Mouse (Mus musculus) midbrain, embryonic 15.5 days (tissue): Measurements from ENCODE around the gene 1600012H06Rik. TPM values are rescaled to one million over a fixed set of nuclear protein-coding genes. Genes with fewer than 3 reads are reported as not detected.
"Not testable (repeated sequence)": the region's sequence is repeated elsewhere in the genome, so short reads cannot be mapped to it uniquely, and the experiment has no call there.

Experiments used
- ATAC-seq: fragments of 200-750 bp; cut with Nextera tagmentation; replicated peaks from 2 replicates; pipeline ENCODE4 v1.8.0; 2017; ENCODE audit warnings: moderate TSS enrichment
- H3K27ac ChIP-seq: fragments of 300-500 bp; sonication (generic); 2 replicates; pipeline ENCODE4 v1.5.1; 2015; ENCODE audit warnings: mild to moderate bottlenecking, inconsistent platforms
- H3K27me3 ChIP-seq: fragments of 300-500 bp; sonication (generic); replicated peaks from 2 replicates; pipeline ENCODE4 v1.6.1; 2015; ENCODE audit warnings: inconsistent platforms
- H3K36me3 ChIP-seq: fragments of 300-500 bp; sonication (generic); replicated peaks from 2 replicates; pipeline ENCODE4 v1.6.1; 2015; ENCODE audit warnings: inconsistent platforms
- H3K4me1 ChIP-seq: fragments of 300-500 bp; sonication (generic); 2 replicates; pipeline ENCODE4 v1.6.1; 2015; ENCODE audit warnings: inconsistent platforms
- H3K4me2 ChIP-seq: fragments of 300-500 bp; sonication (generic); 2 replicates; pipeline ENCODE4 v1.6.1; 2015; ENCODE audit warnings: inconsistent platforms, mild to moderate bottlenecking, moderate library complexity
- H3K4me3 ChIP-seq: fragments of 300-500 bp; sonication (generic); 2 replicates; pipeline ENCODE4 v1.5.1; 2015; ENCODE audit warnings: mild to moderate bottlenecking, inconsistent platforms
- H3K9ac ChIP-seq: fragments of 300-500 bp; sonication (generic); 2 replicates; pipeline ENCODE4 v1.6.1; 2015; ENCODE audit warnings: mild to moderate bottlenecking, inconsistent platforms
- H3K9me3 ChIP-seq: fragments of 300-500 bp; sonication (generic); 2 replicates; pipeline ENCODE4 v1.6.1; 2016; ENCODE audit warnings: inconsistent platforms
- WGBS: fragments of 180-500 bp; shearing (Covaris S2); methylation state at CpG from one replicate; pipeline ENCODE4 v1.1.7; 2015; ENCODE audit warnings: mixed read lengths; 5-methylcytosine and 5-hydroxymethylcytosine counted together
- polyA plus RNA-seq: library from polyadenylated mRNA; unstranded; fragments of >200 nt; fragmentation: Nextera tagmentation; extraction: Ambion mirVana; gene quantifications from 2 replicates; pipeline ENCODE4 v1.2.1, GENCODE M21; 2015

The 1600012H06Rik gene
- polyA plus RNA-seq, 1 experiment from 2014 or later, result 21.1 TPM

DNA sequence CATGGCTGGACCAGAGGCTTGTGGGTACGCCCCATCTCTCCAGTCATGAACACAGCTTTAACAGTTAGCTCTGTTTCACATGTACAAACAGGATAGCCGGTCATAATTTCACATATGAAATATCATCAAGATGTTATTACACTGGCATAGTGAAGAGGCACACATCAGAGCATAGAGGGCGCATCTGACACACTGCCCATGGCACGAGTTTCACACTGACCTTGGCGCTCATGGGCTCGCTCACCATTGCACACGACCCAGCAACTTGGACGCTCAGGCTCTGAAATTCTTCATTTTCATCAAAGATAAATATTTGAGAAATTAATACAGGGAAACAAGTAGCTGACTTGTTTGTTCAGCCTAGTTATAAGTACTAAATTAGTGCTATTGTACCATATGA is 25.1 kb upstream of the 1600012H06Rik start:
- Histone ChIP-seq H3K4me2 (no peak overlapping the region), H3K9me3 (no peaks in the 10 kb centered on the region), H3K4me1 (no peaks in the 10 kb centered on the region), H3K27me3 (no peaks in the 10 kb centered on the region), H3K9ac (no peak overlapping the region), H3K27ac (no peak overlapping the region), H3K4me3 (no peak overlapping the region), H3K36me3 (no peaks in the 10 kb centered on the region)
- no peak for ATAC-seq
- 89% methylated on average over 8 of the region's 8 CpGs for WGBS

- H3K9me3 ChIP-seq, result no peaks in the 10 kb centered on the region
- 75% methylated on average over 6 of the region's 6 CpGs for WGBS
- no peak overlapping the region for H3K4me2 ChIP-seq
- no peak overlapping the region for H3K9ac ChIP-seq
- no peaks in the 10 kb centered on the region for H3K27me3 ChIP-seq
- no peaks in the 10 kb centered on the region for H3K36me3 ChIP-seq
- no peak overlapping the region for H3K27ac ChIP-seq
- ATAC-seq, result no peak
- H3K4me1 ChIP-seq, result no peaks in the 10 kb centered on the region
- no peak overlapping the region for H3K4me3 ChIP-seq
These were observed 21.4 kb upstream of the 1600012H06Rik start for GRCm38 (mm10) chr17:14921582-14921981.

- ATAC-seq, result no peak
- Histone ChIP-seq H3K27ac (no peak overlapping the region), H3K27me3 (no peaks in the 10 kb centered on the region), H3K4me1 (no peaks in the 10 kb centered on the region), H3K36me3 (no peaks in the 10 kb centered on the region), H3K9me3 (no peaks in the 10 kb centered on the region), H3K9ac (no peak overlapping the region), H3K4me2 (no peak overlapping the region), H3K4me3 (no peak overlapping the region)
- WGBS, result 83% methylated on average over 8 of the region's 8 CpGs
These were observed 15.3 kb upstream of the 1600012H06Rik start for GRCm38 (mm10) chr17:14927644-14928218.

DNA sequence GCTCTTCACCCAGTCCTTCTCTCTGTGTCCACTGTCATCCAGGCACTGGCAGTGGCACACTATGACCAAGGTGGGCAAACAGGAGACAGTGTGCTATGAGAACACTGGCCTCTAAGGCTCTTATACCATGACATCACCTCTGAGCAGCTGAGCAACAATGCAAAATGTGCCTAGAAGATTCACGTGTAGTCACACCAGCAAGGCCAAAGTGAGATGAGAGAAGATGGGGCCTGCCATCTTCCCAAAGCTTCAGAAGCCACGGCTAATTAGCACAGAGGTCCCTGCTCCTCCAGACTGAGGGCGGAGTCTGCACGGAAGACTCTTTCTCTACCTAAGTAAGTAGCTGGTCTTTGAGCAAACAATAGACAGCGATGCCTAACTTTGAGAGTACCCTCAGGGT is 14.4 kb upstream of the 1600012H06Rik start:
- H3K36me3 ChIP-seq, result no peaks in the 10 kb centered on the region
- no peak overlapping the region for H3K4me3 ChIP-seq
- H3K27ac ChIP-seq, result no peak overlapping the region
- WGBS, result 73% methylated on average over 5 of the region's 5 CpGs
- no peaks in the 10 kb centered on the region for H3K27me3 ChIP-seq
- no peak overlapping the region for H3K9ac ChIP-seq
- ATAC-seq, result no peak
- H3K4me2 ChIP-seq, result no peak overlapping the region
- no peaks in the 10 kb centered on the region for H3K4me1 ChIP-seq
- H3K9me3 ChIP-seq, result no peaks in the 10 kb centered on the region

DNA sequence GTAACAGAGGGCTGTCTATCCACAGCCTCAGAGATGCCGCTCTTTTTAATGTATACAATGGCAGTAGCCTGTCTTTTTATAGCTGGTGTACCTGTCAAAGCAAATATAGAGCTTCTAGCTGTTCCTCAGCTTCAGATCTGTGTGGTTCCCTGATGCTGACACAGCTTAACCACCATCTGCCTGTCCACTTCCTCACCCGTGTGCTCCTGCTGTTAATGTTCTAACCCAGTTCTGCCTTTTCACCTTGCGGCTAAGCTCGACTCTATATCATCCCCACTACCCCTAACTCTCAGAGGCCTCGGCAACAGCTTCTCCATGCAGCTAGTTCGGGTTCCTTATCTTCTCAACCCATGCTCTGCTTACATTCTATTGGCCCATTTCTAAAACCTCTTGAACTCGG is 12.3 kb upstream of the 1600012H06Rik start:
- Histone ChIP-seq H3K9me3 (no peaks in the 10 kb centered on the region), H3K27me3 (no peaks in the 10 kb centered on the region), H3K36me3 (no peaks in the 10 kb centered on the region), H3K27ac (no peak overlapping the region), H3K9ac (no peak overlapping the region), H3K4me3 (no peak overlapping the region), H3K4me1 (no peaks in the 10 kb centered on the region), H3K4me2 (no peak overlapping the region)
- WGBS, result 85% methylated on average over 7 of the region's 7 CpGs
- no peak for ATAC-seq

DNA sequence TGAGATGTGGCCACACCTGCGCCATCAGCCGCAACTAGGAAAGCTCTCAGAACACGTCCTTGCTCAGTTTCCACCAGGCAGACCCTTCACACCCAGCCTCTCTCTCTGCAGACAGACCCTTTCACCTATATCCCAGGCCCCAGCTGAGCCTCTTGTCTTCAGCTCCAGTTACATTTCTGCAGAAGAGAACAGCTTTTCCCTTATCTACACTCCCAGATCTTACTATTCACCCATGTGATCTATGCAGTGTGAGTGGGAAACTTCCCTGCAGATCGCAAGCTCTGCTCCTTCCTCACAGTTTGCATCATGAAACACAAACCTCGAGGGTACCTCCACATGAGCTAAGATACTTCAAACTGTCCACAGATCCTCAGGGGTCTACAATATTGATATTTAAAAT is 11.5 kb upstream of the 1600012H06Rik start:
- no peaks in the 10 kb centered on the region for H3K9me3 ChIP-seq
- no peak overlapping the region for H3K4me3 ChIP-seq
- H3K27me3 ChIP-seq, result no peaks in the 10 kb centered on the region
- WGBS, result 86% methylated on average over 5 of the region's 5 CpGs
- no peak overlapping the region for H3K27ac ChIP-seq
- H3K4me1 ChIP-seq, result no peaks in the 10 kb centered on the region
- no peaks in the 10 kb centered on the region for H3K36me3 ChIP-seq
- no peak for ATAC-seq
- H3K9ac ChIP-seq, result no peak overlapping the region
- H3K4me2 ChIP-seq, result no peak overlapping the region

- H3K27me3 ChIP-seq, H3K36me3 ChIP-seq, H3K9ac ChIP-seq, H3K27ac ChIP-seq, H3K4me2 ChIP-seq, H3K9me3 ChIP-seq, H3K4me3 ChIP-seq, H3K4me1 ChIP-seq, ATAC-seq: not testable (repeated sequence)
- 87% methylated on average over 14 of the region's 14 CpGs for WGBS
These were observed 7.7 kb upstream of the 1600012H06Rik start for GRCm38 (mm10) chr17:14935280-14935679.

DNA sequence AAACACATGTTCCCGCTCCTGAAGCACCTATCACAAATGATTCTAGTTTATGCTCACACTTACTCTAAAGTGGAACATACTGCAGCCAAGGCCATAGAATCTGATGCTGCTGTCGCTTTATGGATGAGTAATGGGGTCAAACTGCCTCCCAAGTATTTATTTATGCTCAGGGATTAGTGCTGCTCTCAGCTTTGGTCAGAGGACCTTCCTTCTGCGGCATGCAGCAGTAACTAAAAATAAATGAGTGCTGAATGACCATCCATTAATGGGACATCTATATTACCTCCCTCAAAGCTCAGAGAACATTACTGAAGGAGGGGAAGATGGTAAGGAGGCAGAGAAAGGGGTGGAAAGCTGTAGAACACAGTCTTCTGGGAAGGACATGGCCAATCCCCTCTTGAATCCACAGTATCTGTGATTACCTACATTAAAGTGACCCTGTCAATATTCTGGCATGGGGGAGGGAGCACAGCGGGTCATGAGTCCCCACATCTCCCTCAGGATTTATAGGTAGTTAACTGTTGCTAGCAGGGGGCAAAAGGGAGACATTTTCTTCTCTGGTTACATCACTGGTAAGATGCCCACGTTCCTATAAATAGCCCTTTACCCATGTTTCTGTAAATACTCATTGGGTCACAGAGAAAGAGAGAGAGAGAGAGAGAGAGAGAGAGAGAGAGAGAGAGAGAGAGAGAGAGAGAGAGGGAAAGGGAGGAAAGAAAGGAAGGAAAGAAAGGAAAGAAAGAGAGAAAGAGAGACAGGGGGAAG is 7.0 kb upstream of the 1600012H06Rik start:
- no peak for ATAC-seq
- no peaks in the 10 kb centered on the region for H3K36me3 ChIP-seq
- no peak overlapping the region for H3K27ac ChIP-seq
- H3K27me3 ChIP-seq, result no peaks in the 10 kb centered on the region
- no peaks in the 10 kb centered on the region for H3K4me1 ChIP-seq
- no peak overlapping the region for H3K4me2 ChIP-seq
- no peak overlapping the region for H3K4me3 ChIP-seq
- WGBS, result 72% methylated on average over 5 of the region's 5 CpGs
- no peaks in the 10 kb centered on the region for H3K9me3 ChIP-seq
- no peak overlapping the region for H3K9ac ChIP-seq

DNA sequence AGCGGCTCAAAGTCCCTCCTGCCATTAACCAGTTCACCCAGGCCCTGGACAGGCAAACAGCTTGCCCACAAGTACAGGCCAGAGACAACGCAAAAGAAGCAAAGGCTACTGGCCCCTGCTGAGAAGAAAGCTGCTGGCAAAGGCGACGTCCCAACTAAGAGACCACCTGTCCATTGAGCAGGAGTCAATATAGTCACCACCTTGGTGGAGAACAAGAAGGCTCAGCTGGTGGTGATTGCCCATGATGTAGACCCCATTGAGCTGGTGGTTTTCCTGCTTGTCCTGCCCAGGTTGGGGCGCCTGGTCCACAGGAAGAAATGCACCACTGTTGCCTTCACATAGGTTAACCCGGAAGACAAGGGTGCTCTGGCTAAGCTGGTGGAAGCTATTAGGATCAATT is 803 bp upstream of the 1600012H06Rik start:
- not testable (repeated sequence) for H3K9me3 ChIP-seq, H3K27me3 ChIP-seq, ATAC-seq, H3K27ac ChIP-seq
- peaks cover 14% of the 10 kb centered on the region; the same call in 1 of the 2 replicates for H3K36me3 ChIP-seq
- H3K4me2 ChIP-seq, result peak overlapping the region; percentile 96
- H3K4me1 ChIP-seq, result peaks cover 28% of the 10 kb centered on the region
- 65% methylated on average over 6 of the region's 6 CpGs for WGBS
- peak overlapping the region; percentile 70; the same call in 1 of the 2 replicates for H3K9ac ChIP-seq
- peak overlapping the region; percentile 91 for H3K4me3 ChIP-seq

DNA sequence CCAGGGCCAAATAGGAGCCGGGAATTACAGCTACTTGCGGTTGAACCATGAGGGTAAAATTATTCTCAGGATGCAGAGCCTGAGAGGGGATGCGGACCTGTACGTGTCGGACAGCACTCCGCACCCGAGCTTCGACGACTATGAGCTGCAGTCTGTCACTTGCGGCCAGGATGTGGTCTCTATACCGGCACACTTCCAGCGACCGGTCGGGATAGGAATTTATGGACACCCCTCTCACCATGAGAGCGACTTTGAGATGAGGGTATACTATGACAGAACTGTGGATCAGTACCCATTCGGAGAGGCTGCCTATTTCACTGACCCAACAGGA is 710 bp downstream of the 1600012H06Rik start:
- Histone ChIP-seq H3K9me3 (no peaks in the 10 kb centered on the region), H3K9ac (peak overlapping the region; percentile 70), H3K27me3 (no peaks in the 10 kb centered on the region), H3K27ac (peak overlapping the region; percentile 84; the same call in 1 of the 2 replicates), H3K4me2 (peak overlapping the region; percentile 96), H3K36me3 (peaks cover 14% of the 10 kb centered on the region; the same call in 1 of the 2 replicates), H3K4me3 (peak overlapping the region; percentile 91), H3K4me1 (peaks cover 28% of the 10 kb centered on the region)
- WGBS, result 21% methylated on average over 16 of the region's 16 CpGs
- no peak; the same call in 1 of the 2 replicates for ATAC-seq

DNA sequence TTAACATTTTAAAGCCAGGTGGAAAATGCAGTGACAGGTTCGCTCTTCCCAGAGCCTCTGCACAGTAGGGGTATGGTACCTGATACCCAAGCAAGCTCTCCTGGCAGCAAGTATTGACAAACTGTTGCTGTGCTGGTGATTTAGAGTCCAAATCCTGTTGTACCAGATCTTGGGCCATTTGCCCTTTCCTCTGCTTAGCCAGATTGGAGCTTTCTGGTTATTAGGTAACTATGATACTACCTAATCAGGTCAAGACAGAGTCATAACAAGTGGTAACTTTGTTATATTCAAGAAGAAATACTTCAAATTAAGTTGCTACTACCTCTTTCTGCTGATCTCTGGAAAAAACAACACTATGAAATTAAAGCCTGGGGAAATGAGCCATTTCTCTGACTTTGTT is 1.6 kb downstream of the 1600012H06Rik start:
- Histone ChIP-seq H3K4me3 (no peak overlapping the region; the same call in 1 of the 2 replicates), H3K27ac (no peak overlapping the region), H3K9me3 (no peaks in the 10 kb centered on the region), H3K4me1 (peaks cover 28% of the 10 kb centered on the region), H3K36me3 (peaks cover 18% of the 10 kb centered on the region), H3K9ac (no peak overlapping the region), H3K4me2 (peak overlapping the region; percentile 96; the same call in 1 of the 2 replicates), H3K27me3 (no peaks in the 10 kb centered on the region)
- 89% methylated on average over 1 of the region's 1 CpGs for WGBS
- ATAC-seq, result no peak

- no peak overlapping the region for H3K27ac ChIP-seq
- H3K4me1 ChIP-seq, result peaks cover 11% of the 10 kb centered on the region
- H3K4me3 ChIP-seq, result no peak overlapping the region
- no peak overlapping the region for H3K4me2 ChIP-seq
- H3K9ac ChIP-seq, result no peak overlapping the region
- H3K36me3 ChIP-seq, result peaks cover 52% of the 10 kb centered on the region
- 91% methylated on average over 7 of the region's 7 CpGs for WGBS
- no peaks in the 10 kb centered on the region for H3K9me3 ChIP-seq
- ATAC-seq, result no peak
- H3K27me3 ChIP-seq, result no peaks in the 10 kb centered on the region
These were observed 6.3 kb downstream of the 1600012H06Rik start for GRCm38 (mm10) chr17:14949161-14949827.
